Mouse (Mus musculus): Measurements from ENCODE around the gene Atp8b4. TPM values are rescaled to one million over a fixed set of nuclear protein-coding genes. Genes with fewer than 3 reads are reported as not detected.

Gene Atp8b4
- 0.10 and 0.18 TPM in 2 replicates for total RNA-seq (2014; rRNA removed)
- 0.05 TPM in 1 of 2 replicates, not detected in the other for polyA plus RNA-seq (2015; fragmentation: Nextera tagmentation; extraction: Ambion mirVana)

DNA sequence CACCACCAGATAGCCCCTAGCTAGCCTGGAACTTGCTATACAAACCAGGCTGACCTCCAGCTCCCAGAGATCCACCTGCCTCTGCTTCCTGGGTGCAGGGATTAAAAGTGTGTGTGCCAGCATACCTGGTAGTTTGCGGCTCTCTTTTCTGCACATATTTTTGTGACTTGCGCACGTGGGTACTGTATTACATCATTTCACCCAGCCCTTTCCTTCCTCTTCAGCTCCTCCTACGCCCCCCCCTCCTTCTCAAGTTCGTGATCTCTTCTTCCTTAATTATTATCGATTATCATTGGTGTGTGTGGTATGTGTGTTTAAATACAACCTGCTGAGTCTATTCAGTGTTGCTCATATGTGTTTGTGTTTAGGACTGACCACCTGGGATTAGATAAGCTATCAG lies at the start of gene Atp8b4:
Gene Atp8b4, minus strand, starts transcription at position 154 of the 400 bp plus-strand sequence.
- no peaks in the 10 kb centered on the region for H3K9me3 ChIP-seq (ENCODE audit: low read length)
- DNase-seq (ENCODE audit: low spot score), result no peak
- no peak within 1 kb of the TSS for H3K4me2 ChIP-seq (ENCODE audit: low read depth, low read length)
- TF ChIP-seq CTCF (IDR thresholded peaks at IDR 0.05; ENCODE audit: low read depth), result no peak
- H3K9ac ChIP-seq (replicated peaks; ENCODE audit: low read length), result no peak within 1 kb of the TSS
- H3K4me1 ChIP-seq (ENCODE audit: insufficient read depth, low read length), result no peaks in the 10 kb centered on the region
- no peaks in the 10 kb centered on the region for H3K36me3 ChIP-seq (ENCODE audit: insufficient read depth, low read length)
- no peak within 1 kb of the TSS for H3K27ac ChIP-seq
- no peak for ATAC-seq
- WGBS, result 97% methylated on average over 6 of the region's 6 CpGs
- no peak within 1 kb of the TSS for H3K4me3 ChIP-seq (ENCODE audit: low read length)
- H3K27me3 ChIP-seq (ENCODE audit: insufficient read depth, low read length), result no peaks in the 10 kb centered on the region

DNA sequence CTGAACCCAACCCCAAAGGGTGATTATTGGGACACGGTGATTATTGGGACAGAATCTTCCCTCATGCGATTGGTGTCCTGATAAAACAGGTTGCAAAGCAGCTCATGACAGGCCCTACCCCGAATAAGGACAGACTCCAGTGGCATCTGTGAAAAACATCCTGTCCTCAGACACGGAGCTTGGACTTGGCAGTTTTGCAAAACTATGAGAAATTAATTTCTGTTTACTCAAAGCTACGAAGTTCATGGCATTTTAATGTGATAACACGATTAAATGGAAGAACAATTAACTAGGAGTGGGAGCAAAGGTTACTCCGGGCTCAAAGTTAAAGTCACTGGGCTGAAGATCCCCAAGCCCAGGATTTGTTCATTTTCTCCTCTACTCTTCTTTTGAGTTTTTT lies 49.2 kb upstream of the Atp8b4 start:
- peaks cover 6% of the 10 kb centered on the region; the same call in 1 of the 2 replicates for H3K4me1 ChIP-seq (ENCODE audit: insufficient read depth, low read length)
- H3K27me3 ChIP-seq (ENCODE audit: insufficient read depth, low read length), result peaks cover 10% of the 10 kb centered on the region
- no peak overlapping the region for H3K9ac ChIP-seq (replicated peaks; ENCODE audit: low read length)
- no peaks in the 10 kb centered on the region for H3K9me3 ChIP-seq (ENCODE audit: low read length)
- 89% methylated on average over 7 of the region's 7 CpGs for WGBS
- no peak for DNase-seq (ENCODE audit: low spot score)
- no peak for ATAC-seq
- H3K36me3 ChIP-seq (ENCODE audit: insufficient read depth, low read length), result no peaks in the 10 kb centered on the region
- H3K4me3 ChIP-seq (ENCODE audit: low read length), result no peak overlapping the region
- no peak overlapping the region for H3K4me2 ChIP-seq (ENCODE audit: low read depth, low read length)
- no peak overlapping the region for H3K27ac ChIP-seq
- no peak for TF ChIP-seq CTCF (IDR thresholded peaks at IDR 0.05; ENCODE audit: low read depth)

DNA sequence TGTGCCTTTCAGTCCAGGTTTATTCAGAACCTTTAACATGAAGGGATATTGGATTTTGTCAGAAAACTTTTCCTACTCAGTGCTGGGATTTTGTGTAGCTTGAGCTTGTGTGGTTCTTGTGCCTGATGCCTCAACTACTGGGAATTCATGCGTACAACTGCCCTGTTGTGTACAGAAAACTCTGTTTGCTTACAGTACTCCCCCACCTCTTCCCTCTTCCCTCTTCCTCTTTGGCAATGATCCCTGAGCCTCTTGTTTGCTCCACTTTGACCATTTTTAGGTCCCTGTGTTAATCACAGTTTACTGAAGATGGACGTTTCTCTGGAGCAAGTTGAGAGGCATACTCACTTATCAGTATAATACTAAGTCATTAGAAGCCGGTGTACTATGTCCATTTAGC lies 45.9 kb upstream of the Atp8b4 start:
- no peak overlapping the region for H3K9ac ChIP-seq (replicated peaks; ENCODE audit: low read length)
- H3K27ac ChIP-seq, result no peak overlapping the region
- 86% methylated on average over 3 of the region's 3 CpGs for WGBS
- no peak overlapping the region for H3K4me3 ChIP-seq (ENCODE audit: low read length)
- peaks cover 3% of the 10 kb centered on the region; the same call in 1 of the 2 replicates for H3K27me3 ChIP-seq (ENCODE audit: insufficient read depth, low read length)
- no peaks in the 10 kb centered on the region; the same call in 1 of the 2 replicates for H3K9me3 ChIP-seq (ENCODE audit: low read length)
- H3K36me3 ChIP-seq (ENCODE audit: insufficient read depth, low read length), result no peaks in the 10 kb centered on the region
- no peak for TF ChIP-seq CTCF (IDR thresholded peaks at IDR 0.05; ENCODE audit: low read depth)
- no peak overlapping the region for H3K4me2 ChIP-seq (ENCODE audit: low read depth, low read length)
- no peak for DNase-seq (ENCODE audit: low spot score)
- no peaks in the 10 kb centered on the region for H3K4me1 ChIP-seq (ENCODE audit: insufficient read depth, low read length)
- no peak for ATAC-seq

DNA sequence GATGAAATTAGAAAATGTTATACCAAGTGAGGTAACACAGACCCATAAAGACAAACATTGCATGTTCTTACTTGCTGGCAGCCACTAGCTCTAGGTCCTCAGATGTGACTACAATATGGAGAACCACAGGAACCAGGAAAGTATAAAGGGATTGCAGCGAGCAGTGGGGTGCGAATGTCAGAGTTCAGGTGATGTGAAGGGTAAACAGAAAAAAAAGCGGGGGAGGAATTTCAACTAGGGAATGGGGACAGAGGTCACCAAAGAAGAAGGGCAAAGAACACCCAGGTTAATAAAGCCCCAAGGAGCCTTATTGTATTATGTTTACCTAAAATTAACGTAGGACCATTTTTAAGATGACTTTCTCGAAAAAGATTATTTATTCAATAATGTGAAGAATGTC lies 44.8 kb upstream of the Atp8b4 start:
- Histone ChIP-seq H3K9me3 (ENCODE audit: low read length) (no peaks in the 10 kb centered on the region; the same call in 1 of the 2 replicates), H3K27me3 (ENCODE audit: insufficient read depth, low read length) (no peaks in the 10 kb centered on the region), H3K27ac (no peak overlapping the region), H3K4me2 (ENCODE audit: low read depth, low read length) (no peak overlapping the region), H3K9ac (replicated peaks; ENCODE audit: low read length) (no peak overlapping the region), H3K4me3 (ENCODE audit: low read length) (no peak overlapping the region), H3K36me3 (ENCODE audit: insufficient read depth, low read length) (no peaks in the 10 kb centered on the region), H3K4me1 (ENCODE audit: insufficient read depth, low read length) (no peaks in the 10 kb centered on the region)
- DNase-seq (ENCODE audit: low spot score) (no peak), ATAC-seq (no peak)
- 69% methylated on average over 5 of the region's 5 CpGs for WGBS
- no peak for TF ChIP-seq CTCF (IDR thresholded peaks at IDR 0.05; ENCODE audit: low read depth)

DNA sequence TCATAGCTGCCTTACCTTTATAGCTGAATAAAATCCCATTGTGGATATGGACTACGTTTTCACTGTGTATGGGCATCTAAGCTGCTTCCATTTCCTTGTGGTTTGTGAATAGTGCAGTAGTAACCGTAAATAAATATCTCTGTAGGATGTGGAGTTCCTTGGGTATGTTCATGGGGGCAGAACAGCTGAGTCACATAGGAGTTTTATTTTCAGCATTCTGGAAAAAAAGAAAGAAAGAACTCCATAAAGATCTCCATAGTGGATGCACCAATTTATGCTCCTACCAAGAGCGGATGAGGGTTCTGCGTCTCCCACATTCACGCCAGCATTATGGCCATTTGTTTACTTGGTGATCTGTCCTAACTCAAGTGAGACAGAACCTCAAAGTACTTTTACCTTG lies 41.7 kb upstream of the Atp8b4 start:
- Histone ChIP-seq H3K9ac (replicated peaks; ENCODE audit: low read length) (no peak overlapping the region), H3K27me3 (ENCODE audit: insufficient read depth, low read length) (no peaks in the 10 kb centered on the region), H3K27ac (no peak overlapping the region), H3K4me1 (ENCODE audit: insufficient read depth, low read length) (no peaks in the 10 kb centered on the region), H3K4me2 (ENCODE audit: low read depth, low read length) (no peak overlapping the region), H3K4me3 (ENCODE audit: low read length) (no peak overlapping the region), H3K36me3 (ENCODE audit: insufficient read depth, low read length) (no peaks in the 10 kb centered on the region), H3K9me3 (ENCODE audit: low read length) (no peaks in the 10 kb centered on the region; the same call in 1 of the 2 replicates)
- ATAC-seq (no peak), DNase-seq (ENCODE audit: low spot score) (no peak)
- WGBS, result 91% methylated on average over 5 of the region's 5 CpGs
- no peak for TF ChIP-seq CTCF (IDR thresholded peaks at IDR 0.05; ENCODE audit: low read depth)

DNA sequence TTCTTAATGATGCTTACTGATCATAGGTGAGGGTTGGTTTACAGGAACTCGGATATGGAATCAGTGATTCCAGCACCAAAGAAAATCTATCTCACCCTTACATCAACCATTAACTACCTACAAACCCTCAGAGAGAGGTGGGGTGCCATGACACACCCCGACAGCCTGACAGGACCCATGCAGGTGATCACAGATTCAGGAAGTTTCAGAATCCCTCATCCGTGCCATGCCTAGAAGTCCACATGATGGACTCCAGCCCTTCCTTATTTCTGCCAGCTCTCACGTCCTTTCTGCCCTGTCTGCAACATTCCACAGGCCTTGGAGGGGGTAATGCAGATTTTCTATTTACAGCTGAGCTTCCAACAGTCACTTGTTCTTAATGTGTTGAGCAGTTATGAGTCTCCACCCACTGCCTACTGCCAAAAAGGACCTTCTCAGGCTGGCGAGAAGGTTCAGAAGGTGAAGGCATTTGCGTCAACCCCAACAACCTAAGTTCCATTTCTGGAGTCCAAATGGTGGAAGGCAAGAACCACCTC lies 40.0 kb upstream of the Atp8b4 start:
- H3K9ac ChIP-seq (replicated peaks; ENCODE audit: low read length), result no peak overlapping the region
- no peak for ATAC-seq
- H3K27me3 ChIP-seq (ENCODE audit: insufficient read depth, low read length), result no peaks in the 10 kb centered on the region
- no peak overlapping the region for H3K4me2 ChIP-seq (ENCODE audit: low read depth, low read length)
- H3K4me1 ChIP-seq (ENCODE audit: insufficient read depth, low read length), result no peaks in the 10 kb centered on the region
- 85% methylated on average over 6 of the region's 6 CpGs for WGBS
- no peaks in the 10 kb centered on the region; the same call in 1 of the 2 replicates for H3K9me3 ChIP-seq (ENCODE audit: low read length)
- no peak for DNase-seq (ENCODE audit: low spot score)
- H3K27ac ChIP-seq, result no peak overlapping the region
- H3K4me3 ChIP-seq (ENCODE audit: low read length), result no peak overlapping the region
- TF ChIP-seq CTCF (IDR thresholded peaks at IDR 0.05; ENCODE audit: low read depth), result no peak
- no peaks in the 10 kb centered on the region for H3K36me3 ChIP-seq (ENCODE audit: insufficient read depth, low read length)

DNA sequence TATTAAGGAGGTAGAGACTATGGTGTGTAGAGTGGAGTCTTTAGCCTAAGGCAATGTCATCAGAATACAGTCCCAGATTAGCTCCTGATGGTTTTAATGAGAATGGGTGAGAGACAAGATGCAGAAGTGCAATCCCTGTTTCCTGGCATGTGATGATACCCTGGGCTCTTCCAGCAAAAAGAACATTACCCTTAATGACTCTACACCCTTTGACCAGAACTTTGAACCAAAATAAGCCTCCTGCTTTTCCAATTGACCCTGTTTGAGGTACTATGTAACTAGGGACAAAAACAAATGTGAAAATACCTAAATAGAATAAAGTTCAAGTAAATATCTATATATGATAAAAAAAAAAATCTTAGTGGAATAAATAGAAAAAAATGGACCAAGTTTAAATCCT lies 37.2 kb upstream of the Atp8b4 start:
- ATAC-seq, result no peak
- no peaks in the 10 kb centered on the region for H3K36me3 ChIP-seq (ENCODE audit: insufficient read depth, low read length)

More for the DNA sequence above, 37.2 kb upstream of the Atp8b4 start:
- DNase-seq (ENCODE audit: low spot score), result no peak
- no peak overlapping the region for H3K27ac ChIP-seq
- no peak overlapping the region for H3K9ac ChIP-seq (replicated peaks; ENCODE audit: low read length)
- H3K9me3 ChIP-seq (ENCODE audit: low read length), result no peaks in the 10 kb centered on the region
- no peaks in the 10 kb centered on the region for H3K4me1 ChIP-seq (ENCODE audit: insufficient read depth, low read length)
- no peak overlapping the region for H3K4me3 ChIP-seq (ENCODE audit: low read length)
- no peaks in the 10 kb centered on the region for H3K27me3 ChIP-seq (ENCODE audit: insufficient read depth, low read length)
- no peak for TF ChIP-seq CTCF (IDR thresholded peaks at IDR 0.05; ENCODE audit: low read depth)
- H3K4me2 ChIP-seq (ENCODE audit: low read depth, low read length), result no peak overlapping the region

All from hindbrain, postnatal 0 days (tissue).